In genomic region chr6:71352201-71352600, GRCm38 (mm10) we compare ENCODE assay signal across 30 mouse cellular contexts. TPM values are rescaled to one million over a fixed set of nuclear protein-coding genes. Genes with fewer than 3 reads are reported as not detected.
DNase-seq lines count a peak whose midpoint lies in the region; TF ChIP-seq lines count a peak whose summit lies in the region.
"Had no signal": no experiment of that assay in that cellular context is flagged by ENCODE, and none has a peak within 500 bp of the region (broad histone marks: within the 10 kb centered on the region; RNA-seq: fewer than 3 reads in every experiment).

No protein-coding gene starts in this region.

- H3K27ac ChIP-seq in CH12.LX (ENCODE audit: insufficient read depth, low read depth), result no peak overlapping the region
- H3K27ac ChIP-seq: embryonic facial prominence, embryonic 10.5 days; embryonic facial prominence, embryonic 13.5 days; forebrain, embryonic 12.5 days; forebrain, embryonic 15.5 days; heart, embryonic 15.5 days; hindbrain, embryonic 10.5 days; hindbrain, embryonic 13.5 days had no signal

- intact Hi-C loops in left cerebral cortex, postnatal 4 days (cut with DNase I), result no loop called here

- no peak for DNase-seq in CH12.LX (ENCODE audit: extremely low read depth)
- peak; percentile 54 for DNase-seq in T-cell, adult 2 months (ENCODE audit: low spot score)
- peak; percentile 64 for DNase-seq in thymus, postnatal 25 days
- DNase-seq in left cerebral cortex, postnatal 4 days, result no peak
- DNase-seq in ovary, postnatal 14 days (ENCODE audit: low spot score), result no peak
- no peak for DNase-seq in layer of hippocampus, adult 18-20 months (ENCODE audit: low spot score in 2 of 2)
- DNase-seq: adrenal gland, postnatal 10 days; cerebellum, adult 11 months; cerebellum, adult 2 months; cerebellum, adult 9-11 months; cerebellum, postnatal 25 days; gastrocnemius, postnatal 25 days; heart, adult 18-20 months; heart, postnatal 10 days; heart, postnatal 36 days had no signal

- no peak for TF ChIP-seq EP300 in CH12.LX (IDR thresholded peaks at IDR 0.05; ENCODE audit: low read length)

- H3K4me1 ChIP-seq in CH12.LX (ENCODE audit: control insufficient read depth in 1 of 2, insufficient read depth in 2 of 2), result peaks cover 0 to 8% of the 10 kb centered on the region in 2 experiments; a peak in 2 of 4 replicates
- H3K4me1 ChIP-seq: embryonic facial prominence, embryonic 10.5 days; embryonic facial prominence, embryonic 13.5 days; forebrain, embryonic 12.5 days; forebrain, embryonic 15.5 days; heart, embryonic 12.5 days; heart, embryonic 15.5 days; hindbrain, embryonic 10.5 days; hindbrain, embryonic 13.5 days had no signal

- H3K4me2 ChIP-seq in CH12.LX (ENCODE audit: insufficient read depth, low read depth, poor library complexity, severe bottlenecking), result peak overlapping the region; percentile 35; the same call in 1 of the 2 replicates
- H3K4me2 ChIP-seq: embryonic facial prominence, embryonic 13.5 days; forebrain, embryonic 12.5 days; forebrain, embryonic 15.5 days; heart, embryonic 12.5 days; heart, embryonic 15.5 days; hindbrain, embryonic 13.5 days had no signal

- H3K4me3 ChIP-seq in CH12.LX (replicated peaks in 1 of 3; ENCODE audit: low read depth in 2 of 3, low read length in 2 of 3, poor library complexity in 1 of 3), result no peak overlapping the region
- H3K4me3 ChIP-seq: embryonic facial prominence, embryonic 10.5 days; embryonic facial prominence, embryonic 13.5 days; erythroblast, embryonic 14.5 days; forebrain, embryonic 12.5 days; forebrain, embryonic 15.5 days; heart, embryonic 12.5 days; heart, embryonic 15.5 days; hindbrain, embryonic 10.5 days; hindbrain, embryonic 13.5 days had no signal

- peaks cover 3% of the 10 kb centered on the region for H3K9me3 ChIP-seq in CH12.LX (replicated peaks; ENCODE audit: low read length)
- H3K9me3 ChIP-seq: forebrain, embryonic 15.5 days; heart, embryonic 15.5 days; hindbrain, embryonic 13.5 days had no signal

- no peaks in the 10 kb centered on the region for H3K79me2 ChIP-seq in CH12.LX (replicated peaks; ENCODE audit: control insufficient read depth, extremely low read depth, insufficient read depth, poor library complexity, severe bottlenecking)

- in situ Hi-C loops in CH12.LX (cut with MboI; ENCODE audit: low pct_ligation_motif_present, low pct_unique_long_range_greater_than_20kb, low sequenced_read_pairs), result no loop called here

- H3K36me3 ChIP-seq in CH12.LX (replicated peaks in 1 of 2; ENCODE audit: control insufficient read depth in 1 of 2, insufficient read depth in 1 of 2, low read length in 1 of 2), result no peaks in the 10 kb centered on the region
- H3K36me3 ChIP-seq: embryonic facial prominence, embryonic 10.5 days; embryonic facial prominence, embryonic 13.5 days; forebrain, embryonic 12.5 days; forebrain, embryonic 15.5 days; heart, embryonic 12.5 days; heart, embryonic 15.5 days; hindbrain, embryonic 10.5 days; hindbrain, embryonic 13.5 days had no signal

- dilution Hi-C loops in CH12.LX (cut with MboI; ENCODE audit: extremely low pct_ligation_motif_present, extremely low pct_unique_long_range_greater_than_20kb, low sequenced_read_pairs), result no loop called here

- no peaks in the 10 kb centered on the region for H3K27me3 ChIP-seq in CH12.LX (replicated peaks)
- H3K27me3 ChIP-seq: embryonic facial prominence, embryonic 13.5 days; forebrain, embryonic 12.5 days; forebrain, embryonic 15.5 days; heart, embryonic 12.5 days; heart, embryonic 15.5 days; hindbrain, embryonic 13.5 days had no signal

- no peak overlapping the region for H3K9ac ChIP-seq in CH12.LX (ENCODE audit: insufficient read depth, low read depth)
- H3K9ac ChIP-seq: embryonic facial prominence, embryonic 13.5 days; forebrain, embryonic 12.5 days; forebrain, embryonic 15.5 days; heart, embryonic 12.5 days; heart, embryonic 15.5 days; hindbrain, embryonic 13.5 days had no signal

- no peak for TF ChIP-seq POLR2A in CH12.LX (IDR thresholded peaks at IDR 0.05; ENCODE audit: low read depth, low read length)

- no peak for TF ChIP-seq RAD21 in CH12.LX (IDR thresholded peaks at IDR 0.05; ENCODE audit: low read depth, low read length)

- no peak for TF ChIP-seq CTCF in CH12.LX (conservative IDR thresholded peaks at IDR 0.05 in 1 of 2, IDR thresholded peaks at IDR 0.05 in 1 of 2; ENCODE audit: low read depth in 2 of 2, low read length in 2 of 2)

TF ChIP-seq in CH12.LX, 34 proteins besides CTCF, POLR2A, EP300 and RAD21:
- TF ChIP-seq ELF1 (IDR thresholded peaks at IDR 0.05; ENCODE audit: low read depth, low read length) (no peak), CHD1 (IDR thresholded peaks at IDR 0.05; ENCODE audit: low read depth, low read length) (no peak), SIN3A (IDR thresholded peaks at IDR 0.05; ENCODE audit: low read length) (no peak), ZC3H11A (IDR thresholded peaks at IDR 0.05; ENCODE audit: low read depth, low read length) (no peak), RCOR1 (conservative IDR thresholded peaks at IDR 0.05; ENCODE audit: low read depth, low read length) (no peak), ZKSCAN1 (IDR thresholded peaks at IDR 0.05; ENCODE audit: borderline replicate concordance, low read depth, low read length) (no peak), MXI1 (IDR thresholded peaks at IDR 0.05; ENCODE audit: low read depth, low read length) (no peak), NRF1 (IDR thresholded peaks at IDR 0.05; ENCODE audit: low read depth, low read length) (no peak), TBP (conservative IDR thresholded peaks at IDR 0.05; ENCODE audit: low read depth, low read length) (no peak), MAX (IDR thresholded peaks at IDR 0.05; ENCODE audit: low read length) (no peak), BHLHE40 (IDR thresholded peaks at IDR 0.05; ENCODE audit: low read depth, low read length) (no peak)

RNA-seq across cellular contexts. Expression of gene Cd8a, which starts 21.0 kb away (rescaled TPM):
- 0.13 TPM in 1 of 2 replicates, not detected in the other for total RNA-seq in CH12.LX (2012; rRNA removed)
- total RNA-seq in CH12.LX (2014; rRNA removed), result 0.12 TPM in 1 of 2 replicates, not detected in the other
- 0.22 and 0.49 TPM in 2 replicates for polyA plus RNA-seq in CH12.LX (2012; ENCODE audit: insufficient read length, low read depth)
- total RNA-seq in left cerebral cortex, postnatal 4 days (2021), result not detected
- not detected for total RNA-seq in layer of hippocampus, adult 18-20 months (2021)
- total RNA-seq: common myeloid progenitor, adult 5-6 weeks; gastrocnemius, adult 8-10 months had no signal
- polyA plus RNA-seq: C2C12; embryonic facial prominence, embryonic 10.5 days; embryonic facial prominence, embryonic 13.5 days; erythroblast, embryonic 14.5 days; forebrain, embryonic 12.5 days; forebrain, embryonic 15.5 days; heart, embryonic 12.5 days; heart, embryonic 15.5 days; hindbrain, embryonic 10.5 days; hindbrain, embryonic 13.5 days; hindbrain, embryonic 16.5 days had no signal

RNA-seq across cellular contexts. Expression of gene Cd8b1, which starts 29.6 kb away (rescaled TPM):
- total RNA-seq in CH12.LX (2012; rRNA removed) (0.21 and 0.25 TPM in 2 replicates), CH12.LX (2014; rRNA removed) (0.20 and 0.30 TPM in 2 replicates)
- polyA plus RNA-seq in CH12.LX (2012; ENCODE audit: insufficient read length, low read depth), result 0.49 and 0.51 TPM in 2 replicates
- not detected for total RNA-seq in left cerebral cortex, postnatal 4 days (2021)
- not detected for total RNA-seq in layer of hippocampus, adult 18-20 months (2021)
- total RNA-seq: adrenal gland, postnatal 4 days; common myeloid progenitor, adult 5-6 weeks; ES-E14; gastrocnemius, adult 8-10 months had no signal
- polyA plus RNA-seq: C2C12; cerebellum, adult 2 months; erythroblast, embryonic 14.5 days; forebrain, embryonic 12.5 days; forebrain, embryonic 15.5 days; heart, embryonic 12.5 days; heart, embryonic 15.5 days; hindbrain, embryonic 16.5 days had no signal

RNA-seq across cellular contexts. Expression of gene Smyd1, which starts 30.2 kb away (rescaled TPM):
- total RNA-seq in CH12.LX (2012; rRNA removed), result 0.08 TPM in 2 replicates
- 0.08 and 0.61 TPM in 2 replicates for total RNA-seq in CH12.LX (2014; rRNA removed)
- polyA plus RNA-seq in CH12.LX (2012; ENCODE audit: insufficient read length, low read depth), result 0.27 and 0.37 TPM in 2 replicates
- 1 to 10 TPM; 1.8 to 2.3 TPM for total RNA-seq in left cerebral cortex, postnatal 4 days (2021)
- under 1 TPM; 0.58 to 0.94 TPM for total RNA-seq in layer of hippocampus, adult 18-20 months (2021)
- total RNA-seq: common myeloid progenitor, adult 5-6 weeks had no signal
- polyA plus RNA-seq: erythroblast, embryonic 14.5 days had no signal

Comparison
In these comparisons a context has a peak if more than half of its experiments do, and no peak if none do; other contexts are left out.
1. DNase-seq: peak in T-cell, adult 2 months (single experiment) and thymus, postnatal 25 days (single experiment); none in CH12.LX (single experiment), left cerebral cortex, postnatal 4 days (single experiment), ovary, postnatal 14 days (single experiment) and layer of hippocampus, adult 18-20 months (0 of 2).